Comparison of ENCODE assay signal across 18 mouse cellular contexts in the genomic region with DNA sequence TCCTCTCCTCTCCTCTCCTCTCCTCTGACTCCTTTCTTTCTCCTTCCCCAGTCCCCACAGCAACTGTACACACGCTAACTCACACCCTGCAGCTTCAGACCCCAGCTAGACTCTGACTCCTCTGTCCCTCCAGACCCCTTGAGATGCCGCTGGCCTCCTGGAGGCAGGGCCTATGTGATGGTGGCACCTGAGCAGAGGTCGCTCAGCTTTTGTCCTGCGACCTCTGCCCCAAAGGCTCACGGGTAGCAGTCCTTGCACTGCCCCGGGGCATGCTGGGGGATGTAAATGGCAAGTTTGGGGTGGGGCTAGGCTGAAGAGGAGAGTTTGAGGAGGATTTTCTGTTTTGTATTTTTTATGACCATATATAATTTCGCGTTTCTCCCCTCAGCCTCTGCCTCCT.
DNase-seq lines count a peak whose midpoint lies in the region; ATAC-seq and TF ChIP-seq lines count a peak whose summit lies in the region.
"Had no signal": no experiment of that assay in that cellular context is flagged by ENCODE, and none has a peak within 500 bp of the region (broad histone marks: within the 10 kb centered on the region; RNA-seq: fewer than 3 reads in every experiment).

No protein-coding gene starts in this region.

- no peaks in the 10 kb centered on the region for H3K36me3 ChIP-seq in E14TG2a.4 (ENCODE audit: insufficient read depth, low read length)
- H3K36me3 ChIP-seq in limb, embryonic 10.5 days = no peaks in the 10 kb centered on the region
- H3K36me3 ChIP-seq in midbrain, embryonic 13.5 days = no peaks in the 10 kb centered on the region
- H3K36me3 ChIP-seq: heart, embryonic 15.5 days; limb, embryonic 12.5 days; liver, embryonic 12.5 days; stomach, embryonic 15.5 days had no signal

- no peak for ATAC-seq in midbrain, embryonic 13.5 days
- ATAC-seq: liver, embryonic 12.5 days had no signal

- H3K9me3 ChIP-seq in E14TG2a.4 (ENCODE audit: low read length) = no peaks in the 10 kb centered on the region
- H3K9me3 ChIP-seq in limb, embryonic 10.5 days (replicated peaks) = no peaks in the 10 kb centered on the region
- H3K9me3 ChIP-seq in midbrain, embryonic 13.5 days = no peaks in the 10 kb centered on the region
- H3K9me3 ChIP-seq: heart, embryonic 15.5 days; limb, embryonic 12.5 days; liver, embryonic 12.5 days; stomach, embryonic 15.5 days had no signal

- peak overlapping the region; percentile 21; the same call in 1 of the 2 replicates for H3K27ac ChIP-seq in limb, embryonic 10.5 days
- no peak overlapping the region for H3K27ac ChIP-seq in midbrain, embryonic 13.5 days
- H3K27ac ChIP-seq: heart, embryonic 15.5 days; limb, embryonic 12.5 days; liver, embryonic 12.5 days; stomach, embryonic 15.5 days had no signal

- peaks cover 77% of the 10 kb centered on the region for H3K4me1 ChIP-seq in E14TG2a.4 (replicated peaks; ENCODE audit: low read depth, low read length)
- peaks cover 49% of the 10 kb centered on the region for H3K4me1 ChIP-seq in limb, embryonic 10.5 days
- peaks cover 32% of the 10 kb centered on the region for H3K4me1 ChIP-seq in midbrain, embryonic 13.5 days (replicated peaks)

- DNase-seq in A20 (ENCODE audit: low read depth, low spot score) (peak; percentile 90), ZHBTc4 (ENCODE audit: low read depth, low spot score) (peak; percentile 91)
- no peak for DNase-seq in limb, embryonic 10.5 days (ENCODE audit: low spot score)
- no peak for DNase-seq in ovary, postnatal 36 days (ENCODE audit: low spot score)
- DNase-seq in gastrocnemius, adult 18-20 months (ENCODE audit: low spot score) = no peak
- DNase-seq: adrenal gland, postnatal 10 days; cerebellum, postnatal 10 days; kidney, adult 11 months; lung, embryonic 14.5 days; lung, postnatal 36 days; right cerebral cortex, postnatal 25 days; thymus, adult 18-20 months had no signal

- TF ChIP-seq CTCF in E14TG2a.4 (conservative IDR thresholded peaks at IDR 0.05; ENCODE audit: low read length) = no peak

- peaks cover 2% of the 10 kb centered on the region; the same call in 1 of the 2 replicates for H3K27me3 ChIP-seq in E14TG2a.4 (ENCODE audit: insufficient read depth, low read length)
- peaks cover 66% of the 10 kb centered on the region for H3K27me3 ChIP-seq in limb, embryonic 10.5 days (ENCODE audit: low read depth, poor library complexity, severe bottlenecking)
- H3K27me3 ChIP-seq in midbrain, embryonic 13.5 days = peaks cover 52% of the 10 kb centered on the region
- H3K27me3 ChIP-seq: stomach, embryonic 15.5 days had no signal

- WGBS in limb, embryonic 10.5 days = 54% methylated on average over 8 of the region's 8 CpGs
- 46% methylated on average over 8 of the region's 8 CpGs for WGBS in midbrain, embryonic 13.5 days

- H3K4me2 ChIP-seq in midbrain, embryonic 13.5 days (replicated peaks) = no peak overlapping the region
- H3K4me2 ChIP-seq: liver, embryonic 12.5 days; stomach, embryonic 15.5 days had no signal

- H3K9ac ChIP-seq in midbrain, embryonic 13.5 days (replicated peaks) = no peak overlapping the region
- H3K9ac ChIP-seq: heart, embryonic 15.5 days; liver, embryonic 12.5 days; lung, embryonic 14.5 days; stomach, embryonic 15.5 days had no signal

- peak overlapping the region; percentile 76 for H3K4me3 ChIP-seq in E14TG2a.4 (replicated peaks; ENCODE audit: low read length)
- no peak overlapping the region for H3K4me3 ChIP-seq in limb, embryonic 10.5 days
- H3K4me3 ChIP-seq in midbrain, embryonic 13.5 days (replicated peaks) = no peak overlapping the region
- H3K4me3 ChIP-seq: limb, embryonic 12.5 days; liver, embryonic 12.5 days; stomach, embryonic 15.5 days had no signal

Comparison
In these comparisons a context has a peak if more than half of its experiments do, and no peak if none do; other contexts are left out.
1. DNase-seq: peak in A20 (single experiment) and ZHBTc4 (single experiment); none in limb, embryonic 10.5 days (single experiment), ovary, postnatal 36 days (single experiment) and gastrocnemius, adult 18-20 months (single experiment).